Mouse (Mus musculus): ENCODE data around the gene Mxd3. TPM values are rescaled to one million over a fixed set of nuclear protein-coding genes. Genes with fewer than 3 reads are reported as not detected.

The Mxd3 gene
- polyA plus RNA-seq, 1 experiment from 2014 or later = 5.9 TPM

GRCm38 (mm10) chr13:55368401-55368800 lies 38.8 kb upstream of the Mxd3 start:
- Histone ChIP-seq H3K27me3 (ENCODE audit: control insufficient read depth, insufficient read depth, low read length) (no peaks in the 10 kb centered on the region), H3K9ac (replicated peaks; ENCODE audit: low read depth, low read length) (no peak overlapping the region), H3K36me3 (ENCODE audit: control insufficient read depth, insufficient read depth, low read length) (no peaks in the 10 kb centered on the region), H3K4me1 (ENCODE audit: control insufficient read depth, insufficient read depth, low read length) (no peaks in the 10 kb centered on the region), H3K4me2 (ENCODE audit: low read depth, low read length) (no peak overlapping the region), H3K9me3 (ENCODE audit: control insufficient read depth, low read length) (no peaks in the 10 kb centered on the region), H3K27ac (ENCODE audit: low read depth, low read length) (no peak overlapping the region), H3K4me3 (ENCODE audit: low read depth, low read length) (no peak overlapping the region)
- ATAC-seq (ENCODE audit: low read depth) = no peak
- WGBS = 81% methylated on average over 7 of the region's 7 CpGs

DNA sequence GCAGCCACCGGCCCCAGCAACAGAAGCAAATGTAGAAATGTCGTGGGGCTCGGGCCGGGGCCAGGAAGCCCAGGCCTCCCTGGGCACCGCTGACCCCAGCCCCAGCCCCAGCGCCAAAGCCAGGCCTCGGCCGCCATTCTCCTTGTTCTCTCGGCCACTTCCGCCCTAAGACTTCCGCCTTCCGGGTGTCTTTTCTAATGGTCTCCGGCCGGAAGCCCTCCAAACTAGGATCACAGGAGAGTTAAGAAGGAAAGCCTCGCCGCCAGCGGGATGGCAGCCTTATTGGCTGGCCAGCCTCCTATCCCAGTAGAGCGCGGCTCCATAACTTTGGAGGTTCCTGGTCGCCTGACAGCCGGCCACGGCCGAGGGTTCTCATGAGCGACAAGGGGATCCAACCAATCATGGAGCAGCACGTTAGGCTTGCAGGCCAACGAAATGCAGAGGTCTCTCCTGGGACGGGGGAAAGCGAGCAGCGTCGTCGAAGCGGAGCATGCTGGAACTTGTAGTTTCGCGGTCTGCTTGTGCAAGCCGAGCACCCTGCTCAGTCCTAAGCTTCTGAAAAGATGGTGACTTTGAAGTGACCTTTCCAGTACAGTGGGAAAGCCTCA lies 32.9 kb upstream of the Mxd3 start, which contains the start of gene Lman2:
Gene Lman2 (minus strand): TSS at position 331 of the 608 bp plus-strand sequence.
- peaks cover 11% of the 10 kb centered on the region; the same call in 1 of the 2 replicates for H3K36me3 ChIP-seq (ENCODE audit: control insufficient read depth, insufficient read depth, low read length)
- peak within 1 kb of the TSS; percentile 88 for H3K4me3 ChIP-seq (ENCODE audit: low read depth, low read length)
- H3K9me3 ChIP-seq (ENCODE audit: control insufficient read depth, low read length) = no peaks in the 10 kb centered on the region
- H3K4me2 ChIP-seq (ENCODE audit: low read depth, low read length) = peak within 1 kb of the TSS; percentile 90
- peak within 1 kb of the TSS; percentile 82 for H3K27ac ChIP-seq (ENCODE audit: low read depth, low read length)
- peaks cover 11% of the 10 kb centered on the region for H3K4me1 ChIP-seq (ENCODE audit: control insufficient read depth, insufficient read depth, low read length)
- peak within 1 kb of the TSS; percentile 88 for H3K9ac ChIP-seq (replicated peaks; ENCODE audit: low read depth, low read length)
- H3K27me3 ChIP-seq (ENCODE audit: control insufficient read depth, insufficient read depth, low read length) = no peaks in the 10 kb centered on the region
- WGBS = under 1% methylated on average over 34 of the region's 35 CpGs
- peak; percentile 99 for ATAC-seq (ENCODE audit: low read depth)

- H3K4me3 ChIP-seq (ENCODE audit: low read depth, low read length) = peak overlapping the region; percentile 88
- no peaks in the 10 kb centered on the region for H3K9me3 ChIP-seq (ENCODE audit: control insufficient read depth, low read length)
- peaks cover 11% of the 10 kb centered on the region for H3K4me1 ChIP-seq (ENCODE audit: control insufficient read depth, insufficient read depth, low read length)
- peaks cover 11% of the 10 kb centered on the region; the same call in 1 of the 2 replicates for H3K36me3 ChIP-seq (ENCODE audit: control insufficient read depth, insufficient read depth, low read length)
- ATAC-seq (ENCODE audit: low read depth) = peak; percentile 63
- WGBS = under 1% methylated on average over 32 of the region's 32 CpGs
- no peaks in the 10 kb centered on the region for H3K27me3 ChIP-seq (ENCODE audit: control insufficient read depth, insufficient read depth, low read length)
- peak overlapping the region; percentile 88 for H3K9ac ChIP-seq (replicated peaks; ENCODE audit: low read depth, low read length)
- peak overlapping the region; percentile 82 for H3K27ac ChIP-seq (ENCODE audit: low read depth, low read length)
- peak overlapping the region; percentile 90 for H3K4me2 ChIP-seq (ENCODE audit: low read depth, low read length)
These were observed 32.4 kb upstream of the Mxd3 start for GRCm38 (mm10) chr13:55361974-55362452.

GRCm38 (mm10) chr13:55361145-55361544 lies 31.5 kb upstream of the Mxd3 start:
- Histone ChIP-seq H3K4me1 (ENCODE audit: control insufficient read depth, insufficient read depth, low read length) (peaks cover 11% of the 10 kb centered on the region), H3K27me3 (ENCODE audit: control insufficient read depth, insufficient read depth, low read length) (no peaks in the 10 kb centered on the region), H3K27ac (ENCODE audit: low read depth, low read length) (no peak overlapping the region), H3K9me3 (ENCODE audit: control insufficient read depth, low read length) (no peaks in the 10 kb centered on the region), H3K9ac (replicated peaks; ENCODE audit: low read depth, low read length) (no peak overlapping the region), H3K36me3 (ENCODE audit: control insufficient read depth, insufficient read depth, low read length) (peaks cover 11% of the 10 kb centered on the region; the same call in 1 of the 2 replicates), H3K4me2 (ENCODE audit: low read depth, low read length) (peak overlapping the region; percentile 90), H3K4me3 (ENCODE audit: low read depth, low read length) (peak overlapping the region; percentile 88; the same call in 1 of the 2 replicates)
- ATAC-seq (ENCODE audit: low read depth) = no peak

DNA sequence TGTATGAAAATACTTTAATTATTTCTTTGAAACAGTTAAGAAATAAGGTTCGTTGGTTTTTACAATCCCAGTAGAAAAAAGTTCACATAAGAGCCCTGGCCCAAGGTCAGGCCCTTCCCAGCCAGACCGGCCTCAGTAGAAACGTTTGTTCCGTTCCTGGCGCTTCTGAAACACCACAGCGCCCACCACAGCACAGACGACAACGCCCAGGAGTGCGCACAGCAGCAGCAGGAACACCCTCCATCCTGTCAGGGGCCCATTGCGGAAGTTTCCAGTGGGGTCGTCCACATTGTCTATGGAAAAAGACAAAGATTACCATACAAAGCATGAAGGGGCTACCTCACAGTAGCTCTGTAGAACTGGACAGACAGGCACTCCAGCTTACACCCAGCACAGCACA lies 17.1 kb upstream of the Mxd3 start:
- WGBS = 91% methylated on average over 11 of the region's 11 CpGs
- ATAC-seq (ENCODE audit: low read depth) = no peak
- peaks cover 63% of the 10 kb centered on the region for H3K36me3 ChIP-seq (ENCODE audit: control insufficient read depth, insufficient read depth, low read length)
- no peaks in the 10 kb centered on the region for H3K9me3 ChIP-seq (ENCODE audit: control insufficient read depth, low read length)
- no peaks in the 10 kb centered on the region for H3K27me3 ChIP-seq (ENCODE audit: control insufficient read depth, insufficient read depth, low read length)
- H3K4me1 ChIP-seq (ENCODE audit: control insufficient read depth, insufficient read depth, low read length) = no peaks in the 10 kb centered on the region
- H3K4me3 ChIP-seq (ENCODE audit: low read depth, low read length) = no peak overlapping the region
- no peak overlapping the region for H3K27ac ChIP-seq (ENCODE audit: low read depth, low read length)
- no peak overlapping the region for H3K4me2 ChIP-seq (ENCODE audit: low read depth, low read length)
- no peak overlapping the region for H3K9ac ChIP-seq (replicated peaks; ENCODE audit: low read depth, low read length)

DNA sequence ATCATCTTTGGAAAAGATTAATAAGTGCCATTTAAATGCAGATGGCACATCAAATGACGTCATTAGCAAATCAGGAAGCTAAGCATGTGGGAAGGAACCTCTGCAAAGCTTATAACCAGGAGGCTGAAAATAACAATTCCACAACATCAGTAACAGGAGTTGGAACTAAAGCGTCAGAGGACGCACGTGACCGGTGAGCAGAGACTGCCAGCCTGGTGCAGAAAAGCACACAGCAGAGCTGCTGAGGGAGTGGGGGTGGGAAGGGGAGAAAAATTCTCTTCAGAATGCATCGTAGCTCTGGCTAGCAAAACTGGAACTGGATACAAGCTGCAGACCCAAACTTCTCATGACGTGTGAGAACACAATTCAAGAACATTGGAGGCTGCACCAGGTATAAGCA lies 14.7 kb upstream of the Mxd3 start:
- ATAC-seq (ENCODE audit: low read depth) = no peak
- Histone ChIP-seq H3K4me3 (ENCODE audit: low read depth, low read length) (no peak overlapping the region), H3K9ac (replicated peaks; ENCODE audit: low read depth, low read length) (no peak overlapping the region), H3K4me2 (ENCODE audit: low read depth, low read length) (no peak overlapping the region), H3K9me3 (ENCODE audit: control insufficient read depth, low read length) (no peaks in the 10 kb centered on the region), H3K27ac (ENCODE audit: low read depth, low read length) (no peak overlapping the region), H3K4me1 (ENCODE audit: control insufficient read depth, insufficient read depth, low read length) (no peaks in the 10 kb centered on the region), H3K36me3 (ENCODE audit: control insufficient read depth, insufficient read depth, low read length) (peaks cover 46% of the 10 kb centered on the region), H3K27me3 (ENCODE audit: control insufficient read depth, insufficient read depth, low read length) (no peaks in the 10 kb centered on the region)
- WGBS = 85% methylated on average over 7 of the region's 7 CpGs

DNA sequence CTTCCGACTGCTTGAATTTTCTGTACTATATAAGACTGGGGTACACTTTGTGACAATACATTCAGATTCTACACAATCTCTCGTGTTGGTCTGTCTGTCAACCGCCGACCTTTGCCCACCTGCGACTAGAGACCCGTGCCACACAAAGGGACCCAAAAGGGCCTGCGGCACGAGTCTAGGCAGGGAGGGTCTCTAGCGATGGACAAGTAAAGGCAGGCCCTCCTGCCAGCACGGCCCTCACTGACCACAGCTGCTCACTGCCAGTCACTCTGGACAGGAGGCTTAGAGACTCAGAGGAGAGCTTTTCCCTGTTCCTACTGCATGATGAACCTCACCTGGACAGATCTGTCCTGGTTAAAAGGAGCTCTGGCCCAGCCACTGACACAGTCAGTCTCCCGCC lies 12.8 kb upstream of the Mxd3 start:
- Histone ChIP-seq H3K9ac (replicated peaks; ENCODE audit: low read depth, low read length) (no peak overlapping the region), H3K27me3 (ENCODE audit: control insufficient read depth, insufficient read depth, low read length) (no peaks in the 10 kb centered on the region), H3K9me3 (ENCODE audit: control insufficient read depth, low read length) (no peaks in the 10 kb centered on the region), H3K4me2 (ENCODE audit: low read depth, low read length) (no peak overlapping the region), H3K4me1 (ENCODE audit: control insufficient read depth, insufficient read depth, low read length) (no peaks in the 10 kb centered on the region), H3K27ac (ENCODE audit: low read depth, low read length) (no peak overlapping the region), H3K36me3 (ENCODE audit: control insufficient read depth, insufficient read depth, low read length) (peaks cover 29% of the 10 kb centered on the region), H3K4me3 (ENCODE audit: low read depth, low read length) (no peak overlapping the region)
- 42% methylated on average over 11 of the region's 11 CpGs for WGBS
- ATAC-seq (ENCODE audit: low read depth) = no peak

GRCm38 (mm10) chr13:55339259-55339658 lies 9.6 kb upstream of the Mxd3 start:
- no peaks in the 10 kb centered on the region for H3K27me3 ChIP-seq (ENCODE audit: control insufficient read depth, insufficient read depth, low read length)
- H3K9me3 ChIP-seq (ENCODE audit: control insufficient read depth, low read length) = no peaks in the 10 kb centered on the region
- H3K4me1 ChIP-seq (ENCODE audit: control insufficient read depth, insufficient read depth, low read length) = no peaks in the 10 kb centered on the region
- H3K4me2 ChIP-seq (ENCODE audit: low read depth, low read length) = no peak overlapping the region
- H3K9ac ChIP-seq (replicated peaks; ENCODE audit: low read depth, low read length) = no peak overlapping the region
- ATAC-seq (ENCODE audit: low read depth) = no peak
- H3K36me3 ChIP-seq (ENCODE audit: control insufficient read depth, insufficient read depth, low read length) = 0 out of 2 replicates have a peak, but pooled peaks cover 2% of the 10 kb centered on the region
- no peak overlapping the region for H3K27ac ChIP-seq (ENCODE audit: low read depth, low read length)
- WGBS = 33% methylated on average over 2 of the region's 2 CpGs
- no peak overlapping the region for H3K4me3 ChIP-seq (ENCODE audit: low read depth, low read length)

DNA sequence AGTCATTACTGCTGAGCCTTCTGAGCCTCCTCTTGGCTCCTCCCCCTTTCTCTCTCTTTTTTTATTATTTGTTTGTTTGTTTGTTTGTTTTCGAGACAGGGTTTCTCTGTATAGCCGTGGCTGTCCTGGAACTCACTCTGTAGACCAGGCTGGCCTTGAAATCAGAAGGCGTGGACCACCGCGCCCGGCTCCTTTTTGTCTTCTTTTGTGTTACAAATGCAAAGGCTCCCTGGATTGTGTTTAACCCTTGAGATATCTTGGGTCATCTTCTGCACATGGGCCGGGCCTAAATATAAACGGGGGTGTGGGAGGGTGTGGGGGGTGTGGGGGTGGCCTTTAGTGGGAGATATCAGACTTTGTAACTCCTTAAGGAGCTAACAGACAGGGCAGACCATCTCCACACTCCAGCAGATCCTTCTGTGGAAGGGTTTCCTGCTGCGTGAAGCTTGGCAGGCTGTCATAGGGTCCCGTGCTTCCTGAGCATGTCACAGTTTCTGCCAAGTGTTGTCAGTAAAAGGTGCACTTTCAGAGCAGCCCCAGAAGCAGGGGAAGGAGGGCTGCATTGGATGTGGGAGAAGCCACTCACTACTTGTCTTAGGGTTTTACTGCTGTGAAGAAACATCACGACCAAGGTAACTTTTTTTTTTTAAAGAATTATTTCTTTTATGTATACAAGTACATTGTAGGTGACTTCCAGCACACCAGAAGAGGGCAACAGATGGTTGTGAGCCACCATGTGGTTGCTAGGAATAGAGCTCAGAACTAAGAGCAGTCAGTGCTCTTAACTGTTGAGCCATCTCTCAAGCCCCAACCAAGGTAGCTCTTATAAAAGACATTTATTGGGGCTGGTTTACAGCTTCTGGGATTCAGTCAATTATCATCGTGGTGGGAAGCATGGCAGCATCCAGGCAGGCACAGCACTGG lies 8.8 kb upstream of the Mxd3 start:
- Histone ChIP-seq H3K9me3 (ENCODE audit: control insufficient read depth, low read length) (no peaks in the 10 kb centered on the region), H3K4me2 (ENCODE audit: low read depth, low read length) (no peak overlapping the region), H3K9ac (replicated peaks; ENCODE audit: low read depth, low read length) (no peak overlapping the region), H3K27me3 (ENCODE audit: control insufficient read depth, insufficient read depth, low read length) (no peaks in the 10 kb centered on the region), H3K27ac (ENCODE audit: low read depth, low read length) (no peak overlapping the region), H3K4me1 (ENCODE audit: control insufficient read depth, insufficient read depth, low read length) (no peaks in the 10 kb centered on the region), H3K4me3 (ENCODE audit: low read depth, low read length) (no peak overlapping the region), H3K36me3 (ENCODE audit: control insufficient read depth, insufficient read depth, low read length) (no peaks in the 10 kb centered on the region)
- WGBS = 65% methylated on average over 12 of the region's 12 CpGs
- no peak for ATAC-seq (ENCODE audit: low read depth)
